Mouse (Mus musculus): Measurements from ENCODE around the gene Anxa9. TPM values are rescaled to one million over a fixed set of nuclear protein-coding genes. Genes with fewer than 3 reads are reported as not detected.

The Anxa9 gene
- polyA plus RNA-seq, 1 experiment from 2014 or later, result 1.6 TPM

DNA sequence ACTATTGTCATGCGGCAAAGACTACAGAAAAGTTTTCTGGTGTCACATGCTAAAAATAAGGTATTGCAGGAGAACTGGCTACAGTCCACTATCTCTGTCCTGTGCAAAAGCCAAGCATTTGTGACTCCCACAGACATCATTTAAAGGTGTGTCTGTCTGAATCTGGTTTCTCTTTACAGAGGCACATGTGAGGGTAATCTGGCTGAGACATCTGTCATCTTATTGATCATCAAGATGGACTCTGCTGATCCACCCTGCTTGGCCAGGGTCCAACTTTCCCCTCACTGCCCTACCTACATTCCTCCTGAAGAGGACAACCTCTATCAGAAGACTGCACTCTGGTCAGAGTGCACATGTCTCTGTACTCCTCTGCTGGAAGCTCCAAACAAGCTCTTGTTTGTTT is 29.8 kb downstream of the Anxa9 start:
- H3K27me3 ChIP-seq (ENCODE audit: control insufficient read depth, insufficient read depth, low read length), result no peaks in the 10 kb centered on the region
- no peaks in the 10 kb centered on the region for H3K9me3 ChIP-seq (ENCODE audit: control insufficient read depth, low read length)
- H3K4me2 ChIP-seq (ENCODE audit: low read depth, severe bottlenecking), result no peak overlapping the region
- no peaks in the 10 kb centered on the region for H3K4me1 ChIP-seq (ENCODE audit: control insufficient read depth, insufficient read depth, low read length)
- H3K27ac ChIP-seq (replicated peaks; ENCODE audit: low read depth, low read length), result no peak overlapping the region
- no peaks in the 10 kb centered on the region for H3K36me3 ChIP-seq (ENCODE audit: control insufficient read depth, insufficient read depth, low read length)
- no peak overlapping the region for H3K9ac ChIP-seq (ENCODE audit: low read length)
- WGBS, result 89% methylated on average over 1 of the region's 1 CpGs
- ATAC-seq (ENCODE audit: insufficient number of reproducible peaks, low FRiP score, low TSS enrichment, low read depth), result no peak
- DNase-seq (ENCODE audit: low spot score), result no peak
- H3K4me3 ChIP-seq (ENCODE audit: low read depth, low read length), result no peak overlapping the region

DNA sequence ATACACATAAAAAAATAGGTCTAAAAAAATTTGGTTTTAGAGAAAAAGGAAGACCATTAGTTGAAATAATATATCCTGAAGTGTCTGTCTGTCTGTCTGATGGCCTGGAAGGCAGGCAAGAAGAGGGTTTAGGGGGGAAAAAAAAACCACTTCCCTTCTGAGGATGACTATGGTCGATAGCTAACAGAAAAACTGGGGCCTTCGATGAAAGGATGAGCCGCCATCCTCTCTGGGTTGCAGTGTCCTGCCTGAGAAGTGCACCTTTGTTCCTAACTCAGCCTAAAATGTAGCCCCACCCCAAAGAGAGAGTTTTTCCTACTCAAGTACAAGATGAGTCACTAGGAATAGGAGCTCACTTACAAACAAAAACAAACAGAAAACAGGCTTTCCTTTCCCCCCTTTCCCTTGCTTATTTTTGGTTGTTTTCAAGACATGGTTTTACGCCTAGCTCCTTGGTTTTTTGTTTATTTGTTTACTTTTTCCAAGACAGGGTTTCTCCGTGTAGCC is 30.5 kb downstream of the Anxa9 start:
- ATAC-seq (ENCODE audit: insufficient number of reproducible peaks, low FRiP score, low TSS enrichment, low read depth) (no peak), DNase-seq (ENCODE audit: low spot score) (no peak)
- H3K9me3 ChIP-seq (ENCODE audit: control insufficient read depth, low read length), result no peaks in the 10 kb centered on the region
- no peaks in the 10 kb centered on the region for H3K36me3 ChIP-seq (ENCODE audit: control insufficient read depth, insufficient read depth, low read length)
- no peaks in the 10 kb centered on the region for H3K4me1 ChIP-seq (ENCODE audit: control insufficient read depth, insufficient read depth, low read length)
- 77% methylated on average over 5 of the region's 5 CpGs for WGBS
- no peak overlapping the region for H3K4me2 ChIP-seq (ENCODE audit: low read depth, severe bottlenecking)
- no peak overlapping the region for H3K4me3 ChIP-seq (ENCODE audit: low read depth, low read length)
- no peak overlapping the region for H3K27ac ChIP-seq (replicated peaks; ENCODE audit: low read depth, low read length)
- no peak overlapping the region for H3K9ac ChIP-seq (ENCODE audit: low read length)
- H3K27me3 ChIP-seq (ENCODE audit: control insufficient read depth, insufficient read depth, low read length), result no peaks in the 10 kb centered on the region

- no peak for DNase-seq (ENCODE audit: low spot score)
Observed at GRCm38 (mm10) chr3:95275161-95275560, 31.8 kb downstream of the Anxa9 start.

GRCm38 (mm10) chr3:95274453-95274852 is 32.5 kb downstream of the Anxa9 start:
- ATAC-seq (ENCODE audit: insufficient number of reproducible peaks, low FRiP score, low TSS enrichment, low read depth) (no peak), DNase-seq (ENCODE audit: low spot score) (no peak)
- no peak overlapping the region for H3K4me2 ChIP-seq (ENCODE audit: low read depth, severe bottlenecking)
- 94% methylated on average over 4 of the region's 4 CpGs for WGBS
- no peaks in the 10 kb centered on the region for H3K36me3 ChIP-seq (ENCODE audit: control insufficient read depth, insufficient read depth, low read length)
- H3K27ac ChIP-seq (replicated peaks; ENCODE audit: low read depth, low read length), result no peak overlapping the region
- H3K9me3 ChIP-seq (ENCODE audit: control insufficient read depth, low read length), result no peaks in the 10 kb centered on the region
- H3K9ac ChIP-seq (ENCODE audit: low read length), result no peak overlapping the region
- H3K27me3 ChIP-seq (ENCODE audit: control insufficient read depth, insufficient read depth, low read length), result no peaks in the 10 kb centered on the region
- no peak overlapping the region for H3K4me3 ChIP-seq (ENCODE audit: low read depth, low read length)
- H3K4me1 ChIP-seq (ENCODE audit: control insufficient read depth, insufficient read depth, low read length), result no peaks in the 10 kb centered on the region

More at GRCm38 (mm10) chr3:95275161-95275560, 31.8 kb downstream of the Anxa9 start:
- no peak for ATAC-seq (ENCODE audit: insufficient number of reproducible peaks, low FRiP score, low TSS enrichment, low read depth)
- H3K9me3 ChIP-seq (ENCODE audit: control insufficient read depth, low read length), result no peaks in the 10 kb centered on the region
- no peaks in the 10 kb centered on the region for H3K36me3 ChIP-seq (ENCODE audit: control insufficient read depth, insufficient read depth, low read length)
- H3K4me3 ChIP-seq (ENCODE audit: low read depth, low read length), result no peak overlapping the region
- WGBS, result 81% methylated on average over 6 of the region's 6 CpGs
- H3K27me3 ChIP-seq (ENCODE audit: control insufficient read depth, insufficient read depth, low read length), result no peaks in the 10 kb centered on the region
- H3K9ac ChIP-seq (ENCODE audit: low read length), result no peak overlapping the region
- no peak overlapping the region for H3K27ac ChIP-seq (replicated peaks; ENCODE audit: low read depth, low read length)
- no peaks in the 10 kb centered on the region for H3K4me1 ChIP-seq (ENCODE audit: control insufficient read depth, insufficient read depth, low read length)
- no peak overlapping the region for H3K4me2 ChIP-seq (ENCODE audit: low read depth, severe bottlenecking)

DNA sequence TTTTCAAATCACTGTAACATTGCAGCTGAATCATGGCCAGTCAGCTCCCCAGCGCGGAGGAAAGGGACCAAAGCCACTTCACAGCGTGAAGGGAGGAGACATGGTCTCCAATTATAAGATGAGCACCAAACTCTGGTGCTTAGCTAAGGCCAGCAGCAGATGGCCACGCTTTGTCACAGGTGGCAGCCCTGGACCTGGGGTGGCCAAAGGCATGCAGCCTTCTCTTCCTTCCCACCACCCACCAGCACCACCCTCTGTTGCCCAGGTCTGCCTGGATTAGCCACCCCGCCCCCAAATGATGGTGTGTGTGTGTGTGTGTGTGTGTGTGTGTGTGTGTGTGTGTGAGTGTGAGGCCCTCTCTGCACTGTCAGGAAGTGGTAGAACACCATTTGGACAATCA is 33.5 kb downstream of the Anxa9 start:
- H3K4me3 ChIP-seq (ENCODE audit: low read depth, low read length), result no peak overlapping the region
- 90% methylated on average over 5 of the region's 5 CpGs for WGBS

GRCm38 (mm10) chr3:95270766-95271364 is 36.1 kb downstream of the Anxa9 start:
- H3K36me3 ChIP-seq (ENCODE audit: control insufficient read depth, insufficient read depth, low read length), result peaks cover 5% of the 10 kb centered on the region; the same call in 1 of the 2 replicates
- ATAC-seq (ENCODE audit: insufficient number of reproducible peaks, low FRiP score, low TSS enrichment, low read depth), result no peak
- WGBS, result 90% methylated on average over 12 of the region's 12 CpGs

More for the DNA sequence above, 33.5 kb downstream of the Anxa9 start:
- Histone ChIP-seq H3K4me1 (ENCODE audit: control insufficient read depth, insufficient read depth, low read length) (no peaks in the 10 kb centered on the region), H3K27ac (replicated peaks; ENCODE audit: low read depth, low read length) (no peak overlapping the region), H3K9ac (ENCODE audit: low read length) (no peak overlapping the region), H3K36me3 (ENCODE audit: control insufficient read depth, insufficient read depth, low read length) (no peaks in the 10 kb centered on the region), H3K9me3 (ENCODE audit: control insufficient read depth, low read length) (no peaks in the 10 kb centered on the region), H3K4me2 (ENCODE audit: low read depth, severe bottlenecking) (no peak overlapping the region), H3K27me3 (ENCODE audit: control insufficient read depth, insufficient read depth, low read length) (no peaks in the 10 kb centered on the region)
- no peak for ATAC-seq (ENCODE audit: insufficient number of reproducible peaks, low FRiP score, low TSS enrichment, low read depth)
- no peak for DNase-seq (ENCODE audit: low spot score)

DNA sequence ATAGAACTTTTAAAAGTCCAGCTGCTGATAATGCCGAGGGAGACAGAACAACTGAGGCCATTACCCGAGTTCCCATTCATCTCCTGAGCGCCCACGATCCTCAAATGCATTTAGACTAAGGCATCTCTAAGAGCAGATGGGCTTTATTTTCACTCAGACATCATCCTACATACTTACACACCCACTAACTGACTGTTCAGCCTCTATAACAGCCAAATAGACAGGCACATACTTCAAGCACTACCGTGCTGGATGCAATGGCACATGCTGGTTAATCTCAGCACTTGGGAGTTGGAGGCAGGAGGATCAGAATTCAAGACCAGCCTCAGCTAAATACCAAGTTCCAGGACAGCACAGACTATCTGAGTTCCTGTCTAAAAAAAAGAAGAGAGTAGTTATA is 37.2 kb downstream of the Anxa9 start:
- Histone ChIP-seq H3K4me1 (ENCODE audit: control insufficient read depth, insufficient read depth, low read length) (no peaks in the 10 kb centered on the region), H3K4me3 (ENCODE audit: low read depth, low read length) (no peak overlapping the region), H3K27me3 (ENCODE audit: control insufficient read depth, insufficient read depth, low read length) (no peaks in the 10 kb centered on the region), H3K36me3 (ENCODE audit: control insufficient read depth, insufficient read depth, low read length) (peaks cover 5% of the 10 kb centered on the region; the same call in 1 of the 2 replicates), H3K9ac (ENCODE audit: low read length) (no peak overlapping the region), H3K4me2 (ENCODE audit: low read depth, severe bottlenecking) (no peak overlapping the region), H3K9me3 (ENCODE audit: control insufficient read depth, low read length) (no peaks in the 10 kb centered on the region), H3K27ac (replicated peaks; ENCODE audit: low read depth, low read length) (no peak overlapping the region)
- 94% methylated on average over 5 of the region's 5 CpGs for WGBS
- ATAC-seq (ENCODE audit: insufficient number of reproducible peaks, low FRiP score, low TSS enrichment, low read depth) (no peak), DNase-seq (ENCODE audit: low spot score) (no peak)

More at GRCm38 (mm10) chr3:95270766-95271364, 36.1 kb downstream of the Anxa9 start:
- no peaks in the 10 kb centered on the region for H3K4me1 ChIP-seq (ENCODE audit: control insufficient read depth, insufficient read depth, low read length)
- H3K27ac ChIP-seq (replicated peaks; ENCODE audit: low read depth, low read length), result no peak overlapping the region
- no peaks in the 10 kb centered on the region for H3K27me3 ChIP-seq (ENCODE audit: control insufficient read depth, insufficient read depth, low read length)
- no peaks in the 10 kb centered on the region for H3K9me3 ChIP-seq (ENCODE audit: control insufficient read depth, low read length)
- no peak overlapping the region for H3K4me2 ChIP-seq (ENCODE audit: low read depth, severe bottlenecking)
- H3K9ac ChIP-seq (ENCODE audit: low read length), result no peak overlapping the region
- DNase-seq (ENCODE audit: low spot score), result no peak
- H3K4me3 ChIP-seq (ENCODE audit: low read depth, low read length), result no peak overlapping the region

GRCm38 (mm10) chr3:95267855-95268254 is 39.1 kb downstream of the Anxa9 start:
- Histone ChIP-seq H3K4me1 (ENCODE audit: control insufficient read depth, insufficient read depth, low read length) (no peaks in the 10 kb centered on the region), H3K9ac (ENCODE audit: low read length) (no peak overlapping the region), H3K4me2 (ENCODE audit: low read depth, severe bottlenecking) (no peak overlapping the region), H3K4me3 (ENCODE audit: low read depth, low read length) (no peak overlapping the region), H3K27me3 (ENCODE audit: control insufficient read depth, insufficient read depth, low read length) (no peaks in the 10 kb centered on the region), H3K27ac (replicated peaks; ENCODE audit: low read depth, low read length) (no peak overlapping the region), H3K9me3 (ENCODE audit: control insufficient read depth, low read length) (no peaks in the 10 kb centered on the region), H3K36me3 (ENCODE audit: control insufficient read depth, insufficient read depth, low read length) (peaks cover 5% of the 10 kb centered on the region; the same call in 1 of the 2 replicates)
- DNase-seq (ENCODE audit: low spot score) (no peak), ATAC-seq (ENCODE audit: insufficient number of reproducible peaks, low FRiP score, low TSS enrichment, low read depth) (no peak)

DNA sequence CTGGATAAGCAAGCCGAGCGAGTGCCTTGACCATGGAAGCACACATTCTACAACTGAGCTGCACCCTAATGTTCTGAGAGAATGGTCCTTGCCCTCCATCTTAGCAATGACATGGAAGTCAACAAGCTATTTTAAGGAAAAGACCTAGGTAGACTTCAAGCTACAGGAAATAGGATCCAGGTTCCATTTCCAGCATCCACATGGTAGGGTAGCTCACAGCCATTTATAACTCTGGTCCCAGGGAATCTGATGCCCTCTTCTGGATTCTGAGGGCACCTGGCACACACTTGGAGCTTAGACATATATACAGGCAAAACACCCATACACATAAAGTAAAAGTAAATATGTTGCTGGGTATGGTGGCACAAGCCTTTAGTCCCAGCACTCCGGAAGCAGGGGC is 40.9 kb downstream of the Anxa9 start:
- H3K27me3 ChIP-seq (ENCODE audit: control insufficient read depth, insufficient read depth, low read length), result no peaks in the 10 kb centered on the region
- H3K4me1 ChIP-seq (ENCODE audit: control insufficient read depth, insufficient read depth, low read length), result no peaks in the 10 kb centered on the region
- no peak overlapping the region for H3K9ac ChIP-seq (ENCODE audit: low read length)
- H3K4me3 ChIP-seq (ENCODE audit: low read depth, low read length), result no peak overlapping the region
- no peak overlapping the region for H3K4me2 ChIP-seq (ENCODE audit: low read depth, severe bottlenecking)
- DNase-seq (ENCODE audit: low spot score) (no peak), ATAC-seq (ENCODE audit: insufficient number of reproducible peaks, low FRiP score, low TSS enrichment, low read depth) (no peak)
- WGBS, result 97% methylated on average over 3 of the region's 3 CpGs
- no peak overlapping the region for H3K27ac ChIP-seq (replicated peaks; ENCODE audit: low read depth, low read length)
- no peaks in the 10 kb centered on the region for H3K9me3 ChIP-seq (ENCODE audit: control insufficient read depth, low read length)
- peaks cover 5% of the 10 kb centered on the region; the same call in 1 of the 2 replicates for H3K36me3 ChIP-seq (ENCODE audit: control insufficient read depth, insufficient read depth, low read length)

All from limb, embryonic 11.5 days (tissue).